Mouse (Mus musculus): Measurements from ENCODE around the gene Olfr1349. TPM values are rescaled to one million over a fixed set of nuclear protein-coding genes. Genes with fewer than 3 reads are reported as not detected.

Olfr1349 gene
- not detected in 2 replicates for polyA plus RNA-seq (2012)

GRCm38 (mm10) chr7:6522850-6523249, at the start of gene Olfr1349:
Gene Olfr1349 (minus strand): TSS chr7:6522950.

GRCm38 (mm10) chr7:6564541-6564940, 41.8 kb upstream of the Olfr1349 start, which contains the start of gene Olfr1350:
Gene Olfr1350 (plus strand): TSS chr7:6564841.

GRCm38 (mm10) chr7:6508648-6509047, 14.1 kb downstream of the Olfr1349 start, which contains the start of gene Olfr1348:
Gene Olfr1348 (minus strand): TSS chr7:6508748.

GRCm38 (mm10) chr7:6499655-6500054, 23.1 kb downstream of the Olfr1349 start, which contains the start of gene Olfr1347:
Gene Olfr1347 (minus strand): TSS chr7:6499755.

GRCm38 (mm10) chr7:6486841-6487240, 35.9 kb downstream of the Olfr1349 start, which contains the start of gene Olfr5:
Gene Olfr5 (minus strand): TSS chr7:6486941.

GRCm38 (mm10) chr7:6466951-6467350, 55.8 kb downstream of the Olfr1349 start, which contains the start of gene Olfr1346:
Gene Olfr1346 (plus strand): TSS chr7:6467101.

Other genes starting within 250 kb of the Olfr1349 start
- gene Zfp667, start 236.4 kb downstream of the Olfr1349 start, polyA plus RNA-seq (2012) = 0.19 and 0.44 TPM in 2 replicates
- gene Zfp583, start 191.7 kb downstream of the Olfr1349 start, polyA plus RNA-seq (2012) = 1.9 and 2.0 TPM in 2 replicates
- gene Gm3854, start 179.2 kb downstream of the Olfr1349 start, polyA plus RNA-seq (2012) = not detected in 2 replicates
- 0.02 and 0.08 TPM in 2 replicates for gene Zfp78, start 159.7 kb downstream of the Olfr1349 start, polyA plus RNA-seq (2012)
- gene Zfp28, start 139.7 kb downstream of the Olfr1349 start, polyA plus RNA-seq (2012) = 0.83 and 1.3 TPM in 2 replicates
- not detected in 2 replicates for gene Smim17, start 124.2 kb downstream of the Olfr1349 start, polyA plus RNA-seq (2012)
- not detected in 2 replicates for gene Gm20715, start 112.7 kb downstream of the Olfr1349 start, polyA plus RNA-seq (2012)
- not detected in 2 replicates for gene Olfr1344, start 84.3 kb downstream of the Olfr1349 start, polyA plus RNA-seq (2012)
- 0.03 TPM in 1 of 2 replicates, not detected in the other for gene Olfr1336, start 66.8 kb downstream of the Olfr1349 start, polyA plus RNA-seq (2012)
- not detected in 2 replicates for gene Olfr1346, start 55.8 kb downstream of the Olfr1349 start, polyA plus RNA-seq (2012)
- not detected in 2 replicates for gene Olfr5, start 36.0 kb downstream of the Olfr1349 start, polyA plus RNA-seq (2012)
- gene Olfr1347, start 23.2 kb downstream of the Olfr1349 start, polyA plus RNA-seq (2012) = not detected in 2 replicates
- not detected in 2 replicates for gene Olfr1348, start 14.2 kb downstream of the Olfr1349 start, polyA plus RNA-seq (2012)
- gene Olfr1350, start 41.9 kb upstream of the Olfr1349 start, polyA plus RNA-seq (2012) = not detected in 2 replicates
- gene Zim1, start 173.5 kb upstream of the Olfr1349 start, polyA plus RNA-seq (2012) = not detected in 2 replicates
- gene Peg3, start 207.5 kb upstream of the Olfr1349 start, polyA plus RNA-seq (2012) = 0.03 TPM in 1 of 2 replicates, not detected in the other
- 0.03 and 0.05 TPM in 2 replicates for gene Usp29, start 207.6 kb upstream of the Olfr1349 start, polyA plus RNA-seq (2012)

Data from megakaryocyte-erythroid progenitor cell, adult 5 weeks (primary cell).